Mouse (Mus musculus) limb, embryonic 15.5 days (tissue): ENCODE measurements at regions not wholly inside any gene's neighbourhood (a gene's known extent, or its start where the extent isn't known, plus 50 kb on each side); places are given as distances from the start of the nearest gene placed in this dataset.
A peak's percentile ranks its signal among the peaks of the same experiment; 100 is the strongest.

Source experiments
- ATAC-seq: fragments of 200-750 bp; cut with Nextera tagmentation; 2 replicates; pipeline ENCODE4 v1.8.0; 2017; ENCODE audit warnings: low read depth, moderate TSS enrichment; ENCODE audit not compliant: insufficient number of reproducible peaks, low FRiP score, low TSS enrichment
- H3K27ac ChIP-seq: fragments of 300-500 bp; sonication (generic); 2 replicates; pipeline ENCODE4 v1.5.1; 2015; ENCODE audit warnings: moderate library complexity, mild to moderate bottlenecking, inconsistent platforms
- H3K27me3 ChIP-seq: fragments of 300-500 bp; sonication (generic); 2 replicates; pipeline ENCODE4 v1.6.1; 2015; ENCODE audit warnings: inconsistent platforms
- H3K36me3 ChIP-seq: fragments of 300-500 bp; sonication (generic); 2 replicates; pipeline ENCODE4 v1.6.1; 2015; ENCODE audit warnings: inconsistent platforms
- H3K4me1 ChIP-seq: fragments of 300-500 bp; sonication (generic); 2 replicates; pipeline ENCODE4 v1.6.1; 2015; ENCODE audit warnings: inconsistent platforms
- H3K4me2 ChIP-seq: fragments of 300-500 bp; sonication (generic); 2 replicates; pipeline ENCODE4 v1.6.1; 2015; ENCODE audit warnings: mild to moderate bottlenecking, inconsistent platforms
- H3K4me3 ChIP-seq: fragments of 300-500 bp; sonication (generic); 2 replicates; pipeline ENCODE4 v1.5.1; 2015; ENCODE audit warnings: mild to moderate bottlenecking, inconsistent platforms
- H3K9ac ChIP-seq: fragments of 300-500 bp; sonication (generic); 2 replicates; pipeline ENCODE4 v1.6.1; 2015; ENCODE audit warnings: inconsistent platforms
- H3K9me3 ChIP-seq: fragments of 300-500 bp; sonication (generic); 2 replicates; pipeline ENCODE4 v1.6.1; 2016; ENCODE audit warnings: inconsistent platforms
- WGBS: fragments of 180-500 bp; shearing (Covaris S2); methylation state at CpG from one replicate; pipeline ENCODE4 v1.1.7; 2015; 5-methylcytosine and 5-hydroxymethylcytosine counted together

DNA sequence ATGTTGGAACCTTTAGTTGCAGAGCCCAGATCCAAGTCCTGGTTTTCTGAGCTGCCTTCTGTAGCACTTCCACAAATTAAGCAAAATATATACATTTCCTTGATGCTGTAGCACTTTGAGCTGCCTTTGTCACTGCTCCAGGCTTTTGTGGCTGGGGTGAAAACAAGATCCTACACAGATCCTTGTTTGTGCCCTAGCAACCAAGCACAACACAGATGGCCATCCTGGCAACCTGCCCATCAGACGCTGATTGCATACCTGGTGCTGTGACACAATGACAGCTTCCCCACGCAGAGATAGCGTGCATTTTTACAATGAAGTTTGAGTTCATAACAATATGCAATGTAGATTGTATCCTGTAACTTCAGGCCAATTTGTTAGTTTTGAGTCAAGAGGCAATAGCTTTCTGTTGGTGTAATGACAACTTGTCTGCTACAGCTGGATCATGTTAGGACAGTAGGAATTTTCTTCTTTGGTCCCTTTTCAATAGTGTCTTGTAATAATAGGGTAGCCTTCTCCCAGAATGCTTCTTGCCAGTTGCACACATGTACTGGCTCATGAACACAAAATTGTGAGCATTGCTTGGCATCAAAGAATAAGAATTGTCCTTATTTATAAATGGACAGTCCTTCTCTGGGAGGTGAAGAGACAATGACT lies 153.5 kb upstream of the Tnc start:
- no peak overlapping the region for H3K27ac ChIP-seq
- no peaks in the 10 kb centered on the region for H3K36me3 ChIP-seq
- peaks cover 3% of the 10 kb centered on the region; the same call in 1 of the 2 replicates for H3K4me1 ChIP-seq
- no peaks in the 10 kb centered on the region for H3K9me3 ChIP-seq
- WGBS = 48% methylated on average over 3 of the region's 3 CpGs
- no peak for ATAC-seq
- no peaks in the 10 kb centered on the region for H3K27me3 ChIP-seq
- no peak overlapping the region for H3K4me2 ChIP-seq
- no peak overlapping the region for H3K9ac ChIP-seq
- H3K4me3 ChIP-seq = no peak overlapping the region

DNA sequence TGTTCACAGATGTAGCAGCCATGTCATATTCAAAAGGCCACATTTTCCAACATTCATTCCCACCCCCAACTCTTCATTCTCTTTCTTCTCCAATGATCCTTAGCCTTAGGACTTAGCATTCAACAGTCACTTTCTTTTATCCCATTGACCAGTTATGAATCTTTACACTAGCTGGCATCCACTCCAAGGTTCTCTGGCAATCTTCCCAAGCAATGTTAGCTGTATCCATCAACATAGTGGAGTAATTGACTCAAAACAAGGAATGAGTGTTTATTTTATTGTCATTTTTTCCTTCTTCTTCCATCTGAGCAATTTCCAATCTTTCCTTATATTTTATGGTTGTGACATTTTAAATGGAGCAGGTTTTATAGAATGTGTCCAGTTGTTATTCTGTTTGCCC lies 138.2 kb upstream of the Tnc start:
- H3K36me3 ChIP-seq = no peaks in the 10 kb centered on the region
- no peak overlapping the region for H3K27ac ChIP-seq
- H3K9me3 ChIP-seq = no peaks in the 10 kb centered on the region
- no peak for ATAC-seq
- H3K27me3 ChIP-seq = no peaks in the 10 kb centered on the region
- no peak overlapping the region for H3K4me3 ChIP-seq
- no peak overlapping the region for H3K4me2 ChIP-seq
- no peak overlapping the region for H3K9ac ChIP-seq
- no peaks in the 10 kb centered on the region for H3K4me1 ChIP-seq

DNA sequence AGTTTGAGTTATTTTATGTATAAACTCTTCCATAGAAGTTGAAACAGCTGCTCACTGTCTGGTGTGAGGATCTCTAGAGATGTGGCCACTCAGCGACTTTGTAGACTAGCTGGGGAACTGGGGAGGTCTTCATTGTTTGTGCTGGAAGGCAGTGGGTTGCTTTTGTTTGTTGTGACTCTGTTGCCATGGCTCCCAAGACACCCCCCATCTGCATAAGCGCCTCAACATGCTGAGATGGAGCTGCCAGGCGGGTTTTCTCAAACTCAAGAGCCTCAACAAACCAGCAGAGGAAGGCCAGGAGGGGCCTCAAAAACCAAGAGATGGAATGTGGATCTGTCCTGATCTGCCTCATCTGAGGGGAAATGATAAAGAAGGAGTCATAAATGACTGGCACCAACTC lies 129.1 kb upstream of the Tnc start:
- no peaks in the 10 kb centered on the region for H3K4me1 ChIP-seq
- WGBS = 35% methylated on average over 3 of the region's 3 CpGs
- no peak overlapping the region for H3K9ac ChIP-seq
- no peaks in the 10 kb centered on the region for H3K9me3 ChIP-seq
- H3K27ac ChIP-seq = no peak overlapping the region
- ATAC-seq = peak; percentile 52; the same call in 1 of the 2 replicates
- H3K4me2 ChIP-seq = no peak overlapping the region
- H3K27me3 ChIP-seq = no peaks in the 10 kb centered on the region
- no peaks in the 10 kb centered on the region for H3K36me3 ChIP-seq
- H3K4me3 ChIP-seq = no peak overlapping the region

- no peaks in the 10 kb centered on the region for H3K27me3 ChIP-seq
- no peaks in the 10 kb centered on the region for H3K9me3 ChIP-seq
- 72% methylated on average over 3 of the region's 3 CpGs for WGBS
- no peak for ATAC-seq
- no peak overlapping the region for H3K4me2 ChIP-seq
- no peaks in the 10 kb centered on the region for H3K4me1 ChIP-seq
- H3K36me3 ChIP-seq = no peaks in the 10 kb centered on the region
- H3K4me3 ChIP-seq = no peak overlapping the region
- no peak overlapping the region for H3K27ac ChIP-seq
- H3K9ac ChIP-seq = no peak overlapping the region
Observed at GRCm38 (mm10) chr4:64171476-64171875, 124.7 kb upstream of the Tnc start.

DNA sequence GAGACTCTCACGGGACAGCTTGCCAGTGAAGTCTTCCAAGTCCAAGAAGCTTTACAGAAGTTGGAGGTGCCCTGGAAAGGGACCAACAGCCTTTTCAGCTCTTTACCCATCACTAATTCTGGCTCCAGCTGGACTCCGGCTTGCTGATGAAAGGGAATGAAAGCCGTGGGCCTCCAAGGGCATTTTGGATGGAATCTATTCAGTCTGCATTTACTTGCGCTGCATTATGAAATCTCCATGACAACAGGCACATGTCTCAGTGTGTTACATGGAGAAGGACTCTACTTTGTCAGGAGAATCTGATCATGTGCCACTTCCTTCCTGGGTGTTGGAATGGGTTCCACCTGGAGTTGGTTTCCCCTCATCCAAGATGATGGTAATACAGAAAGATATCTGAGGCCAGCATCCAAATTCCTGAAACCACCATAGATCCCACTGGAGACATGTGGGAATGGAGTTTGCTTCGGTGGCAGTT lies 102.2 kb upstream of the Tnc start:
- no peaks in the 10 kb centered on the region for H3K4me1 ChIP-seq
- no peak overlapping the region for H3K4me2 ChIP-seq
- H3K36me3 ChIP-seq = no peaks in the 10 kb centered on the region
- H3K9ac ChIP-seq = no peak overlapping the region
- no peak for ATAC-seq
- no peak overlapping the region for H3K4me3 ChIP-seq
- H3K27ac ChIP-seq = no peak overlapping the region
- 65% methylated on average over 5 of the region's 5 CpGs for WGBS
- H3K27me3 ChIP-seq = no peaks in the 10 kb centered on the region
- no peaks in the 10 kb centered on the region for H3K9me3 ChIP-seq

- Histone ChIP-seq H3K36me3 (no peaks in the 10 kb centered on the region), H3K4me1 (peaks cover 4% of the 10 kb centered on the region; the same call in 1 of the 2 replicates), H3K27ac (no peak overlapping the region), H3K4me2 (no peak overlapping the region), H3K9me3 (no peaks in the 10 kb centered on the region), H3K9ac (no peak overlapping the region), H3K4me3 (no peak overlapping the region), H3K27me3 (no peaks in the 10 kb centered on the region)
- ATAC-seq = no peak
- 78% methylated on average over 2 of the region's 2 CpGs for WGBS
Observed at GRCm38 (mm10) chr4:64145924-64146323, 99.1 kb upstream of the Tnc start.

DNA sequence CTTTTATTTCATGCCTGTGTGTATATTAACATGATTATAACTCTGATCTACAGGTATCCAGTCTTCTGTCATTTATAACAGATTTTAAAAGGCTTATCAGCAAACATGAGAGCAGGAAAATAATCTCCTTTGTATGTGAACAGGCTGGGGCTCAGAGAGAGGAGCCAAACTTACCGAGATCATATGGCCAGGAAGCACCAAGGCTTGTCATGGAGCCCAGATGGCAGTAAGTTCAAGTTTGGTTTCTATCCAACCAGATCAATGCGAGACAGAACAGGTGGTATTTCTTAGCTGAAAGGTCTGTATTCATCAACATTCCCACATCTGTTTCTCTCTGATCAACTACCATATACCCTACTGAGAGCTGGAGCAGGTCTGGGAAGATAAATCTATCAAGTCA lies 96.1 kb upstream of the Tnc start:
- Histone ChIP-seq H3K4me2 (no peak overlapping the region), H3K27ac (no peak overlapping the region), H3K9me3 (no peaks in the 10 kb centered on the region), H3K4me3 (no peak overlapping the region), H3K27me3 (no peaks in the 10 kb centered on the region), H3K9ac (no peak overlapping the region), H3K36me3 (no peaks in the 10 kb centered on the region), H3K4me1 (peaks cover 4% of the 10 kb centered on the region; the same call in 1 of the 2 replicates)
- WGBS = 37% methylated on average over 2 of the region's 2 CpGs
- no peak for ATAC-seq

DNA sequence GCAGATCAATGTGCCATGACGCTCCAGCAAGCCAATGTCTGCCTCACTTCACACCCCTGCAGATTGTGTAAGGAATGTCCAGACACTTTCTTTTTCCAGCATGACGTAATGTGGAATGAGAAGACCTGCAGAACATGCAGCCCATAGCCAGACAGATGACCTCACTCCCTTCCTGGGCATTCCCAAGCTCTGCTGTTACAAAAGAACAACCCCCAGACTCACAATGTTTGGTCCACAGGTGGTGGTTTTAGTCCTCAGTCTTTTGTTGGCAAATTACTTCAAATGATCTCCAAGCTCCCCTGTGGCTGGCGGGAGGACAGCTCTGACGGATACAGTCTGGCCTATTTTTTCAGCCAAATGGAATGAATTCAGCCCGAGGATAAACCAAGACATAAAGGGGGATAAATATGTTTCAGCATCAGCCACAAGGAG lies 95.6 kb upstream of the Tnc start:
- ATAC-seq = peak; percentile 71
- H3K36me3 ChIP-seq = no peaks in the 10 kb centered on the region
- H3K27ac ChIP-seq = peak overlapping the region; percentile 33; the same call in 1 of the 2 replicates
- no peaks in the 10 kb centered on the region for H3K27me3 ChIP-seq
- peaks cover 4% of the 10 kb centered on the region; the same call in 1 of the 2 replicates for H3K4me1 ChIP-seq
- 44% methylated on average over 5 of the region's 5 CpGs for WGBS
- no peak overlapping the region for H3K4me3 ChIP-seq
- no peaks in the 10 kb centered on the region for H3K9me3 ChIP-seq
- H3K4me2 ChIP-seq = no peak overlapping the region
- H3K9ac ChIP-seq = no peak overlapping the region

- H3K4me2 ChIP-seq = no peak overlapping the region
- ATAC-seq = no peak
- H3K27ac ChIP-seq = no peak overlapping the region
- WGBS = 73% methylated on average over 4 of the region's 4 CpGs
- no peak overlapping the region for H3K4me3 ChIP-seq
- H3K36me3 ChIP-seq = no peaks in the 10 kb centered on the region
- no peak overlapping the region for H3K9ac ChIP-seq
- H3K9me3 ChIP-seq = no peaks in the 10 kb centered on the region
- no peaks in the 10 kb centered on the region for H3K27me3 ChIP-seq
- peaks cover 4% of the 10 kb centered on the region; the same call in 1 of the 2 replicates for H3K4me1 ChIP-seq
Observed at GRCm38 (mm10) chr4:64139836-64140235, 93.0 kb upstream of the Tnc start.

GRCm38 (mm10) chr4:64135036-64135435 lies 88.2 kb upstream of the Tnc start:
- no peak overlapping the region for H3K9ac ChIP-seq
- no peaks in the 10 kb centered on the region for H3K36me3 ChIP-seq
- no peaks in the 10 kb centered on the region for H3K27me3 ChIP-seq
- H3K4me2 ChIP-seq = no peak overlapping the region
- H3K27ac ChIP-seq = no peak overlapping the region
- H3K4me3 ChIP-seq = no peak overlapping the region
- no peaks in the 10 kb centered on the region for H3K9me3 ChIP-seq
- ATAC-seq = no peak
- 72% methylated on average over 3 of the region's 3 CpGs for WGBS
- no peaks in the 10 kb centered on the region for H3K4me1 ChIP-seq

GRCm38 (mm10) chr4:64129290-64129689 lies 82.5 kb upstream of the Tnc start:
- 36% methylated on average over 1 of the region's 1 CpGs for WGBS
- no peaks in the 10 kb centered on the region for H3K27me3 ChIP-seq
- no peaks in the 10 kb centered on the region for H3K9me3 ChIP-seq
- H3K4me1 ChIP-seq = no peaks in the 10 kb centered on the region
- no peak overlapping the region for H3K27ac ChIP-seq
- no peak overlapping the region for H3K9ac ChIP-seq
- no peak overlapping the region for H3K4me2 ChIP-seq
- H3K4me3 ChIP-seq = no peak overlapping the region
- peak; percentile 35; the same call in 1 of the 2 replicates for ATAC-seq
- H3K36me3 ChIP-seq = no peaks in the 10 kb centered on the region

- H3K36me3 ChIP-seq = no peaks in the 10 kb centered on the region
- H3K9me3 ChIP-seq = no peaks in the 10 kb centered on the region
- H3K27me3 ChIP-seq = no peaks in the 10 kb centered on the region
- H3K4me2 ChIP-seq = no peak overlapping the region
- 35% methylated on average over 2 of the region's 2 CpGs for WGBS
- H3K4me1 ChIP-seq = no peaks in the 10 kb centered on the region
- no peak overlapping the region for H3K9ac ChIP-seq
- H3K27ac ChIP-seq = no peak overlapping the region; the same call in 1 of the 2 replicates
- H3K4me3 ChIP-seq = no peak overlapping the region
- 0 out of 2 replicates have a peak, but pooled peaks have one; percentile 61 for ATAC-seq
Observed at GRCm38 (mm10) chr4:64124387-64125088, 77.7 kb upstream of the Tnc start.
